Mouse (Mus musculus): Measurements from ENCODE around the gene Ube2g1. TPM values are rescaled to one million over a fixed set of nuclear protein-coding genes. Genes with fewer than 3 reads are reported as not detected.

The Ube2g1 gene
- polyA plus RNA-seq, 1 experiment, result 8.1 TPM

- Histone ChIP-seq H3K4me3 (ENCODE audit: insufficient read depth, poor library complexity, severe bottlenecking) (no peak overlapping the region), H3ac (ENCODE audit: control insufficient read depth, insufficient read length, low read depth) (no peak overlapping the region), H3K27me3 (ENCODE audit: control insufficient read depth, insufficient read depth, insufficient read length) (no peaks in the 10 kb centered on the region), H3K79me3 (ENCODE audit: low read depth) (peaks cover 79% of the 10 kb centered on the region), H3K36me3 (ENCODE audit: control insufficient read depth, insufficient read depth) (no peaks in the 10 kb centered on the region), H3K79me2 (ENCODE audit: control insufficient read depth, insufficient read depth) (peaks cover 100% of the 10 kb centered on the region)
- TF ChIP-seq USF1 (IDR thresholded peaks at IDR 0.05; ENCODE audit: low read depth) (no peak), MYOD1 (IDR thresholded peaks at IDR 0.05; ENCODE audit: control insufficient read depth, insufficient read length, low read depth) (no peak), MYOG (IDR thresholded peaks at IDR 0.05; ENCODE audit: control insufficient read depth, extremely low read depth, insufficient read length) (no peak), CEBPB (IDR thresholded peaks at IDR 0.05; ENCODE audit: low read depth) (no peak), CTCF (IDR thresholded peaks at IDR 0.05; ENCODE audit: control insufficient read depth, insufficient read depth, insufficient read length) (no peak), MAX (IDR thresholded peaks at IDR 0.05) (no peak), FOSL1 (IDR thresholded peaks at IDR 0.05; ENCODE audit: insufficient read depth, low read length, poor library complexity, severe bottlenecking) (no peak)
Observed at GRCm38 (mm10) chr11:72650347-72650746, 43.3 kb downstream of the Ube2g1 start.

- Histone ChIP-seq H3K36me3 (ENCODE audit: control insufficient read depth, insufficient read depth) (peaks cover 10% of the 10 kb centered on the region), H3ac (ENCODE audit: control insufficient read depth, insufficient read length, low read depth) (no peak overlapping the region), H3K27me3 (ENCODE audit: control insufficient read depth, insufficient read depth, insufficient read length) (no peaks in the 10 kb centered on the region), H3K79me3 (ENCODE audit: low read depth) (peaks cover 75% of the 10 kb centered on the region), H3K79me2 (ENCODE audit: control insufficient read depth, insufficient read depth) (peaks cover 99% of the 10 kb centered on the region), H3K4me3 (ENCODE audit: insufficient read depth, poor library complexity, severe bottlenecking) (no peak overlapping the region)
- TF ChIP-seq CTCF (IDR thresholded peaks at IDR 0.05; ENCODE audit: control insufficient read depth, insufficient read depth, insufficient read length) (no peak), CEBPB (IDR thresholded peaks at IDR 0.05; ENCODE audit: low read depth) (no peak), FOSL1 (IDR thresholded peaks at IDR 0.05; ENCODE audit: insufficient read depth, low read length, poor library complexity, severe bottlenecking) (no peak)
Observed at GRCm38 (mm10) chr11:72659918-72660317, 52.8 kb downstream of the Ube2g1 start.

GRCm38 (mm10) chr11:72660359-72660758 is 53.3 kb downstream of the Ube2g1 start:
- no peaks in the 10 kb centered on the region for H3K27me3 ChIP-seq (ENCODE audit: control insufficient read depth, insufficient read depth, insufficient read length)
- H3ac ChIP-seq (ENCODE audit: control insufficient read depth, insufficient read length, low read depth), result no peak overlapping the region
- TF ChIP-seq CEBPB (IDR thresholded peaks at IDR 0.05; ENCODE audit: low read depth) (no peak), FOSL1 (IDR thresholded peaks at IDR 0.05; ENCODE audit: insufficient read depth, low read length, poor library complexity, severe bottlenecking) (no peak), MYOG (IDR thresholded peaks at IDR 0.05; ENCODE audit: control insufficient read depth, extremely low read depth, insufficient read length) (no peak), MAX (IDR thresholded peaks at IDR 0.05) (no peak), CTCF (IDR thresholded peaks at IDR 0.05; ENCODE audit: control insufficient read depth, insufficient read depth, insufficient read length) (no peak)

GRCm38 (mm10) chr11:72664641-72665040 is 57.6 kb downstream of the Ube2g1 start:
- Histone ChIP-seq H3K79me3 (ENCODE audit: low read depth) (peaks cover 54% of the 10 kb centered on the region), H3K4me3 (ENCODE audit: insufficient read depth, poor library complexity, severe bottlenecking) (no peak overlapping the region), H3K79me2 (ENCODE audit: control insufficient read depth, insufficient read depth) (peaks cover 79% of the 10 kb centered on the region), H3ac (ENCODE audit: control insufficient read depth, insufficient read length, low read depth) (no peak overlapping the region), H3K36me3 (ENCODE audit: control insufficient read depth, insufficient read depth) (peaks cover 13% of the 10 kb centered on the region), H3K27me3 (ENCODE audit: control insufficient read depth, insufficient read depth, insufficient read length) (no peaks in the 10 kb centered on the region)
- TF ChIP-seq MYOD1 (IDR thresholded peaks at IDR 0.05; ENCODE audit: control insufficient read depth, insufficient read length, low read depth) (no peak), CTCF (IDR thresholded peaks at IDR 0.05; ENCODE audit: control insufficient read depth, insufficient read depth, insufficient read length) (no peak), MAX (IDR thresholded peaks at IDR 0.05) (no peak), FOSL1 (IDR thresholded peaks at IDR 0.05; ENCODE audit: insufficient read depth, low read length, poor library complexity, severe bottlenecking) (no peak), CEBPB (IDR thresholded peaks at IDR 0.05; ENCODE audit: low read depth) (no peak), USF1 (IDR thresholded peaks at IDR 0.05; ENCODE audit: low read depth) (no peak), MYOG (IDR thresholded peaks at IDR 0.05; ENCODE audit: control insufficient read depth, extremely low read depth, insufficient read length) (no peak)

More at GRCm38 (mm10) chr11:72660359-72660758, 53.3 kb downstream of the Ube2g1 start:
- Histone ChIP-seq H3K79me3 (ENCODE audit: low read depth) (peaks cover 72% of the 10 kb centered on the region), H3K36me3 (ENCODE audit: control insufficient read depth, insufficient read depth) (peaks cover 13% of the 10 kb centered on the region), H3K79me2 (ENCODE audit: control insufficient read depth, insufficient read depth) (peaks cover 99% of the 10 kb centered on the region), H3K4me3 (ENCODE audit: insufficient read depth, poor library complexity, severe bottlenecking) (no peak overlapping the region)

GRCm38 (mm10) chr11:72670634-72671033 is 63.6 kb downstream of the Ube2g1 start:
- no peak overlapping the region for H3K4me3 ChIP-seq (ENCODE audit: insufficient read depth, poor library complexity, severe bottlenecking)
- H3K79me2 ChIP-seq (ENCODE audit: control insufficient read depth, insufficient read depth), result peaks cover 71% of the 10 kb centered on the region
- TF ChIP-seq MAX (IDR thresholded peaks at IDR 0.05), result no peak
- TF ChIP-seq CEBPB (IDR thresholded peaks at IDR 0.05; ENCODE audit: low read depth), result no peak
- no peak for TF ChIP-seq USF1 (IDR thresholded peaks at IDR 0.05; ENCODE audit: low read depth)
- no peak for TF ChIP-seq CTCF (IDR thresholded peaks at IDR 0.05; ENCODE audit: control insufficient read depth, insufficient read depth, insufficient read length)
- no peak for TF ChIP-seq MYOG (IDR thresholded peaks at IDR 0.05; ENCODE audit: control insufficient read depth, extremely low read depth, insufficient read length)
- TF ChIP-seq FOSL1 (IDR thresholded peaks at IDR 0.05; ENCODE audit: insufficient read depth, low read length, poor library complexity, severe bottlenecking), result no peak
- no peak for TF ChIP-seq MYOD1 (IDR thresholded peaks at IDR 0.05; ENCODE audit: control insufficient read depth, insufficient read length, low read depth)
- no peak overlapping the region for H3ac ChIP-seq (ENCODE audit: control insufficient read depth, insufficient read length, low read depth)
- H3K27me3 ChIP-seq (ENCODE audit: control insufficient read depth, insufficient read depth, insufficient read length), result no peaks in the 10 kb centered on the region
- H3K36me3 ChIP-seq (ENCODE audit: control insufficient read depth, insufficient read depth), result no peaks in the 10 kb centered on the region
- H3K79me3 ChIP-seq (ENCODE audit: low read depth), result peaks cover 50% of the 10 kb centered on the region

GRCm38 (mm10) chr11:72671294-72671988 is 64.4 kb downstream of the Ube2g1 start:
- Histone ChIP-seq H3K79me3 (ENCODE audit: low read depth) (peaks cover 46% of the 10 kb centered on the region), H3K36me3 (ENCODE audit: control insufficient read depth, insufficient read depth) (peaks cover 5% of the 10 kb centered on the region), H3K27me3 (ENCODE audit: control insufficient read depth, insufficient read depth, insufficient read length) (no peaks in the 10 kb centered on the region), H3K79me2 (ENCODE audit: control insufficient read depth, insufficient read depth) (peaks cover 70% of the 10 kb centered on the region), H3ac (ENCODE audit: control insufficient read depth, insufficient read length, low read depth) (no peak overlapping the region), H3K4me3 (ENCODE audit: insufficient read depth, poor library complexity, severe bottlenecking) (no peak overlapping the region)
- TF ChIP-seq CTCF (IDR thresholded peaks at IDR 0.05; ENCODE audit: control insufficient read depth, insufficient read depth, insufficient read length) (no peak), MAX (IDR thresholded peaks at IDR 0.05) (no peak), CEBPB (IDR thresholded peaks at IDR 0.05; ENCODE audit: low read depth) (no peak), FOSL1 (IDR thresholded peaks at IDR 0.05; ENCODE audit: insufficient read depth, low read length, poor library complexity, severe bottlenecking) (no peak), USF1 (IDR thresholded peaks at IDR 0.05; ENCODE audit: low read depth) (no peak), MYOD1 (IDR thresholded peaks at IDR 0.05; ENCODE audit: control insufficient read depth, insufficient read length, low read depth) (no peak), MYOG (IDR thresholded peaks at IDR 0.05; ENCODE audit: control insufficient read depth, extremely low read depth, insufficient read length) (no peak)
